In genomic region chr5:118880546-118880945, GRCm38 (mm10) we compare ENCODE assay signal across 8 mouse cellular contexts.
A peak's percentile ranks its signal among the peaks of the same experiment; 100 is the strongest.
DNase-seq lines count a peak whose midpoint lies in the region; ATAC-seq and TF ChIP-seq lines count a peak whose summit lies in the region.

No protein-coding gene starts in this region.

- DNase-seq in hindbrain, postnatal 0 days (ENCODE audit: low spot score), result peak; percentile 11
- peak; percentile 20 for DNase-seq in lung, postnatal 25 days (ENCODE audit: low spot score)
- DNase-seq in gastrocnemius, postnatal 14 days, result no peak
- no peak for DNase-seq in layer of hippocampus, adult 2 months (ENCODE audit: low spot score in 2 of 2)
- DNase-seq in B cell, adult 2 months, result no peak

- H3K4me1 ChIP-seq in midbrain, embryonic 13.5 days (replicated peaks), result peaks cover 8% of the 10 kb centered on the region
- peaks cover 4% of the 10 kb centered on the region for H3K4me1 ChIP-seq in midbrain, embryonic 16.5 days (ENCODE audit: control insufficient read depth, insufficient read depth, low read length)
- H3K4me1 ChIP-seq in brown adipose tissue, adult 24 weeks (ENCODE audit: control insufficient read depth, insufficient read depth, insufficient read length, low read length), result peaks cover 2% of the 10 kb centered on the region; the same call in 1 of the 2 replicates
- no peaks in the 10 kb centered on the region for H3K4me1 ChIP-seq in hindbrain, postnatal 0 days (ENCODE audit: insufficient read depth, low read length)

- 0 out of 2 replicates have a peak, but pooled peaks have one; percentile 14 for ATAC-seq in midbrain, embryonic 13.5 days
- ATAC-seq in midbrain, embryonic 16.5 days, result no peak
- no peak for ATAC-seq in hindbrain, postnatal 0 days

- no peaks in the 10 kb centered on the region for H3K36me3 ChIP-seq in midbrain, embryonic 13.5 days
- no peaks in the 10 kb centered on the region for H3K36me3 ChIP-seq in midbrain, embryonic 16.5 days (ENCODE audit: control insufficient read depth, insufficient read depth, low read length)
- no peaks in the 10 kb centered on the region for H3K36me3 ChIP-seq in hindbrain, postnatal 0 days (ENCODE audit: insufficient read depth, low read length)

- H3K9ac ChIP-seq in midbrain, embryonic 13.5 days (replicated peaks), result no peak overlapping the region
- no peak overlapping the region for H3K9ac ChIP-seq in midbrain, embryonic 16.5 days (ENCODE audit: low read depth, low read length)
- no peak overlapping the region for H3K9ac ChIP-seq in hindbrain, postnatal 0 days (replicated peaks; ENCODE audit: low read length)

- H3K4me3 ChIP-seq in midbrain, embryonic 13.5 days (replicated peaks), result no peak overlapping the region
- no peak overlapping the region for H3K4me3 ChIP-seq in midbrain, embryonic 16.5 days (ENCODE audit: low read depth, low read length)
- H3K4me3 ChIP-seq in brown adipose tissue, adult 24 weeks (ENCODE audit: insufficient read depth, low read depth, low read length), result peak overlapping the region; percentile 18; the same call in 1 of the 2 replicates
- no peak overlapping the region for H3K4me3 ChIP-seq in hindbrain, postnatal 0 days (ENCODE audit: low read length)
- H3K4me3 ChIP-seq in layer of hippocampus, adult 2 months, result no peak overlapping the region

- WGBS in midbrain, embryonic 13.5 days, result 88% methylated on average over 9 of the region's 9 CpGs
- WGBS in midbrain, embryonic 16.5 days, result 75% methylated on average over 9 of the region's 9 CpGs
- 62% methylated on average over 9 of the region's 9 CpGs for WGBS in hindbrain, postnatal 0 days

- intact Hi-C loops in gastrocnemius, postnatal 14 days (cut with DNase I; ENCODE audit: low total_unique reads), result loop anchor here (2.0 kb wide), 1 partner anchor 810 kb away; no protein-coding TSS in a partner anchor

- no peak for TF ChIP-seq CTCF in hindbrain, postnatal 0 days (IDR thresholded peaks at IDR 0.05; ENCODE audit: low read depth)
- no peak for TF ChIP-seq CTCF in layer of hippocampus, adult 2 months (conservative IDR thresholded peaks at IDR 0.05)

- H3K9me3 ChIP-seq in midbrain, embryonic 13.5 days, result no peaks in the 10 kb centered on the region
- H3K9me3 ChIP-seq in midbrain, embryonic 16.5 days (replicated peaks; ENCODE audit: control insufficient read depth, low read length, poor library complexity, severe bottlenecking), result no peaks in the 10 kb centered on the region
- H3K9me3 ChIP-seq in hindbrain, postnatal 0 days (ENCODE audit: low read length), result no peaks in the 10 kb centered on the region

- H3K4me2 ChIP-seq in midbrain, embryonic 13.5 days (replicated peaks), result no peak overlapping the region
- no peak overlapping the region for H3K4me2 ChIP-seq in midbrain, embryonic 16.5 days (ENCODE audit: low read length)
- H3K4me2 ChIP-seq in hindbrain, postnatal 0 days (ENCODE audit: low read depth, low read length), result no peak overlapping the region

- H3K27me3 ChIP-seq in midbrain, embryonic 13.5 days, result peaks cover 46% of the 10 kb centered on the region
- H3K27me3 ChIP-seq in midbrain, embryonic 16.5 days (ENCODE audit: control insufficient read depth, insufficient read depth, low read depth, low read length), result peaks cover 24% of the 10 kb centered on the region
- peaks cover 36% of the 10 kb centered on the region for H3K27me3 ChIP-seq in hindbrain, postnatal 0 days (ENCODE audit: insufficient read depth, low read length)

- no peak overlapping the region for H3K27ac ChIP-seq in midbrain, embryonic 13.5 days
- H3K27ac ChIP-seq in midbrain, embryonic 16.5 days (ENCODE audit: low read length), result no peak overlapping the region
- peak overlapping the region; percentile 92 for H3K27ac ChIP-seq in brown adipose tissue, adult 24 weeks (replicated peaks; ENCODE audit: low read depth, low read length)
- H3K27ac ChIP-seq in hindbrain, postnatal 0 days, result no peak overlapping the region
- H3K27ac ChIP-seq in layer of hippocampus, adult 2 months, result no peak overlapping the region

Comparison
In these comparisons a context has a peak if more than half of its experiments do, and no peak if none do; other contexts are left out.
1. DNase-seq: peak in hindbrain, postnatal 0 days (single experiment) and lung, postnatal 25 days (single experiment); none in gastrocnemius, postnatal 14 days (single experiment), layer of hippocampus, adult 2 months (0 of 2) and B cell, adult 2 months (0 of 2).